Mouse (Mus musculus): ENCODE measurements around the gene Lmod1.

The Lmod1 gene

DNA sequence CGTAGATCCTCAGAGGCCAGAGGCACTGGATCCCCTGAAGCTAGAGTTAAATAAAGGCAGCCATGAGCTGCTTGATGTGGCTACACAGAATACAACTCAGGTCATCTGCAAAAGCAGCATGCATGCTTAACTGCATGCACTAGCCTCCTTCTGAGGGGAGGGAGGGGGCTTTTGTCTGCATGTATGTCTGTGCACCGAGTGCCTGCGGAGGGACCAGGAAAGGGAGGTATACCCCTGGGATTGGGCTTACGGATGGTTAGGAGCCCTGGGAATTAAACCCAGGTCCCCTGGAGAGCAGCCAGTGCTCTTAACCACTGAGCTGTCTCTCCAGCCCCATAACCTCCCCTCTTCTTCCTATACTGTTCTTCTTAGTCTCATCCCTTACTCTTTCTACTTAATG lies 87.5 kb downstream of the Lmod1 start:
- no peak for DNase-seq (ENCODE audit: low spot score in 2 of 2)

DNA sequence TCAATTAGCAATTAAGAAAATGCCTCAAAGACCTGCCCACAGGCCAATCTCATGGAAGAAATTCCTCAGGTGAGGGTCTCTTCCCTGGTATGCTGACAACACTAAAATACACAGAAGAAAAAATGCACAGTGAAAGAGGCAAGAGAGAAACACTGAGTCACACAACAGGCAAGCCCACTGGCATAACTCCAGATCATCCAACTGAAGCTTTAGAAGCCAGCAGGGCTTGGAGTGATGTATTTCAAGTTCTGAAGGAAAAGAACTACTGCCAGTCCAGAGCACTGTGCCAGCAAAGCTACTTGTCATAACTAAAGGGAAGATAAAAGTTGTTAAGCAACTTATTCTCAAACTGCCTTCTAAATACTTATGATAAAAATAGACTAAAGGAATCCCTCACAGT lies 89.4 kb downstream of the Lmod1 start:
- no peak for DNase-seq (ENCODE audit: low spot score in 2 of 2)

Data from frontal cortex, postnatal 25 days (tissue).